Mouse (Mus musculus) myocyte (in vitro differentiated cells): ENCODE data around the gene Irak4. TPM values are rescaled to one million over a fixed set of nuclear protein-coding genes. Genes with fewer than 3 reads are reported as not detected.

Experiments
- H3K27me3 ChIP-seq: one replicate; pipeline ENCODE4 v1.6.1; 2011; ENCODE audit not compliant: control insufficient read depth, insufficient read depth, insufficient read length
- H3K36me3 ChIP-seq: one replicate; pipeline ENCODE4 v1.6.1; 2011; ENCODE audit not compliant: control insufficient read depth, insufficient read depth
- H3K4me2 ChIP-seq: one replicate; pipeline ENCODE4 v1.6.1; 2011; ENCODE audit warnings: low read depth, control low read depth
- H3K4me3 ChIP-seq: one replicate; pipeline ENCODE4 v1.5.1; 2011; ENCODE audit warnings: mild to moderate bottlenecking, control low read depth, moderate library complexity
- H3K79me2 ChIP-seq: one replicate; pipeline ENCODE4 v1.6.1; 2011; ENCODE audit not compliant: control insufficient read depth, insufficient read depth
- H3ac ChIP-seq: one replicate; pipeline ENCODE4 v1.6.1; 2011; ENCODE audit not compliant: control insufficient read depth, insufficient read length
- CEBPB ChIP-seq: IDR thresholded peaks from 2 replicates; pipeline ENCODE4 v1.6.1; 2011; ENCODE audit warnings: mild to moderate bottlenecking, moderate library complexity; ENCODE audit not compliant: poor library complexity, insufficient read depth, severe bottlenecking
- E2F4 ChIP-seq: IDR thresholded peaks from one replicate; pipeline ENCODE4 v1.6.1; 2011; ENCODE audit warnings: mild to moderate bottlenecking, control low read depth, moderate library complexity; ENCODE audit not compliant: insufficient read depth
- MAX ChIP-seq: IDR thresholded peaks from one replicate; pipeline ENCODE4 v1.6.1; 2011; ENCODE audit warnings: low read depth, mild to moderate bottlenecking, control low read depth
- MYOD1 ChIP-seq, 3 experiments: IDR thresholded peaks; one replicate each; pipeline ENCODE4 v1.6.1; 2011; ENCODE audit warnings: control low read depth in 2 of 3, low read depth in 2 of 3, mild to moderate bottlenecking in 2 of 3, moderate library complexity in 1 of 3; ENCODE audit not compliant: insufficient read length in 2 of 3, control insufficient read depth in 1 of 3
- MYOG ChIP-seq, 3 experiments: IDR thresholded peaks; one replicate each; pipeline ENCODE4 v1.6.1; 2011; ENCODE audit warnings: control low read depth in 2 of 3, low read depth in 2 of 3, mild to moderate bottlenecking in 2 of 3; ENCODE audit not compliant: insufficient read length in 2 of 3, control insufficient read depth in 1 of 3, insufficient read depth in 1 of 3
- POLR2A ChIP-seq: IDR thresholded peaks from one replicate; pipeline ENCODE4 v1.6.1; 2011; ENCODE audit warnings: low read depth, mild to moderate bottlenecking, control low read depth, moderate library complexity; ENCODE audit not compliant: insufficient read length
- POLR2AphosphoS2 ChIP-seq: IDR thresholded peaks from one replicate; pipeline ENCODE4 v1.6.1; 2011; ENCODE audit warnings: low read depth, control low read depth; ENCODE audit not compliant: insufficient read length
- REST ChIP-seq: IDR thresholded peaks from one replicate; pipeline ENCODE4 v1.6.1; 2011; ENCODE audit warnings: mild to moderate bottlenecking, control low read depth, moderate library complexity; ENCODE audit not compliant: insufficient read depth, insufficient read length
- SRF ChIP-seq: IDR thresholded peaks from one replicate; pipeline ENCODE4 v1.6.1; 2011; ENCODE audit warnings: low read depth; ENCODE audit not compliant: control insufficient read depth, insufficient read length
- TCF12 ChIP-seq: IDR thresholded peaks from one replicate; pipeline ENCODE4 v1.6.1; 2011; ENCODE audit warnings: mild to moderate bottlenecking, control low read depth; ENCODE audit not compliant: poor library complexity, insufficient read depth, severe bottlenecking
- TCF3 ChIP-seq: IDR thresholded peaks from one replicate; pipeline ENCODE4 v1.6.1; 2011; ENCODE audit warnings: low read depth, control low read depth; ENCODE audit not compliant: insufficient read length
- USF1 ChIP-seq: IDR thresholded peaks from one replicate; pipeline ENCODE4 v1.6.1; 2011; ENCODE audit warnings: low read depth, mild to moderate bottlenecking, control low read depth, moderate library complexity
- polyA plus RNA-seq: library from polyadenylated mRNA; unstranded; fragments of >200 nt; fragmentation: generic; extraction: Trizol; gene quantifications from one replicate; pipeline ENCODE4 v1.2.1, GENCODE M21; 2012; ENCODE audit warnings: missing spikeins

Gene Irak4
- polyA plus RNA-seq, result 7.0 TPM

DNA sequence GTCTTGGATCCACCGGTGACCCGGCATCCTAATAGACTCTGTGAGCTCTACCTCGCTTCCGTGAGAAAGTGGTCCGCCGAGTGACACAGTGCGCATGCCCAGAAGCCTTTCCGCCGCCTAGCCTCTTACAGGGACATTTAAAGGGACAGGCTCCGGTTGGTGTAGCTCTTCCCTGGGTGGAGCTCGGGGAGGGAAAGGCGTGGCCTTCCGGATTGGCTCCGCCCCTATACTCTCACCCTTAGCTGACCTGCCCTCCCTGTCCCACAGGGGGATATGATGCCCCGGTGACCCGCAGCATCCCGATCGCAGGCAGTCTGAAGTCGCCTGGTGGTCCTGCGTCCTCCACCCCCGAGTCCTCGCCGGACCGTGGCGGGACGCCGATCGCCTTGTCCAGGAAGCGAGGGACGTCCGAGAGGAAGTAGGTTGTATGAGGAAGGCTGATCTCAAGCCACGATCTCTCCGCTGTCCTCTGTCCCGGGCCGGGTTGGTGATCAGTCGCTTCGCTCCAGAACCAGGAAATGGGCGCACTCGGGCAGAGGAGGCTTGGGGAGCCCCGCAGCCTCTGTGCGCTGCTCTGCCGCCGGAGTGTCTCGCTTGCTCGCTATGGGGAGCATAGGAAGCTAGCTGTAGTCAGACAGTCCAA is at the start of gene Irak4, which contains the start of gene Pus7l:
TSS of gene Irak4 (plus strand) at position 235 of the 643 bp plus-strand sequence.
TSS of gene Pus7l (minus strand) at position 139 of the 643 bp plus-strand sequence.
- no peaks in the 10 kb centered on the region for H3K36me3 ChIP-seq
- no peaks in the 10 kb centered on the region for H3K79me2 ChIP-seq
- H3K27me3 ChIP-seq, result no peaks in the 10 kb centered on the region
- no peak for TF ChIP-seq E2F4
- TF ChIP-seq CEBPB, result no peak
- no peak for TF ChIP-seq TCF3
- no peak for TF ChIP-seq SRF
- TF ChIP-seq USF1, result no peak
- no peak for TF ChIP-seq TCF12
- peak; percentile 66 for TF ChIP-seq POLR2AphosphoS2
- TF ChIP-seq REST, result no peak
- TF ChIP-seq MAX, result no peak
- no peak for TF ChIP-seq MYOD1 (IDR thresholded peaks at IDR 0.05; ENCODE audit: control insufficient read depth in 1 of 3, insufficient read length in 2 of 3, low read depth in 2 of 3)
- no peak for TF ChIP-seq MYOG (IDR thresholded peaks at IDR 0.05; ENCODE audit: control insufficient read depth in 1 of 3, insufficient read depth in 1 of 3, insufficient read length in 2 of 3, low read depth in 2 of 3)
- TF ChIP-seq POLR2A, result peak; percentile 84
- peak within 1 kb of the TSS; percentile 22 for H3ac ChIP-seq
- peak within 1 kb of the TSS; percentile 73 for H3K4me3 ChIP-seq
- peak within 1 kb of the TSS; percentile 84 for H3K4me2 ChIP-seq

DNA sequence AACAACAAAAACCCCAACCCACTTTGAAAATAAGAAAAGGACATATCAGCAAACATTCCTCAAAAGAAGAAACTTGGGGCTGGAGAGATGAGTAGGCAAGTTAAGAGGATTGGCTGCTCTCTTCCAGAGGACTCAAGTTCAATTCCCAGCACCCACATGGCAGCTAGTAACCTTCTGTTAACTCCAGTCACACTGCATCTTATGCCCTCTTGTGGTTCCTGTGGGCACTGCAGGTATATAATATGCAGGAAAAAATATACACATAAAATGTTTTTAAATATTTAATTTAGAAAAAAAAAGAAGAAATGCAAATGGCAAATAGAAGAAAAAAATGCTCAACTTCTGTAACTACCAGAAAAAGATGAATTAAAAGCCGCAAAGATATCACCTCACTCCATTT is 49.0 kb upstream of the Irak4 start:
- Histone ChIP-seq H3K4me3 (no peak overlapping the region), H3ac (no peak overlapping the region), H3K4me2 (no peak overlapping the region), H3K79me2 (no peaks in the 10 kb centered on the region), H3K36me3 (no peaks in the 10 kb centered on the region), H3K27me3 (peaks cover 7% of the 10 kb centered on the region)
- TF ChIP-seq SRF (no peak), REST (no peak), USF1 (no peak), POLR2A (no peak)

DNA sequence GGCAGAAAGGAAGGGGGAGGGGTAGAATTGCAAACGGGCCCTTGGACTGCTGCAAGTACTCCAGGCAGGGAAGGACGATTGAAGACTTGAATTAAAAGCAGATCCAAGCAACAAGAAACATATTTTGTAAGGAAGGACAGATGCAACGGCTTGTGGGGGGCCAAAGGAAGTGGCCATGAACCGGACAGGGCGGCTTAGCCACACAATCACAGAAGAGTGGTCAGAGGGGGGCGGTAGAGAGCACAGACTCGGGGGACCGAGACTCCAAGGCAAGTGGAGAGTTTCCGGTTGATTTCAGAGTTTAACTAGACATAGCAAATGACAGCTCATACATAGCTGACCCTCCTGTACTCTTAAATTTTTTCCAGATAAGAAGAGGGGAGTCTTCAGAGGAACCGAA is 47.5 kb upstream of the Irak4 start:
- Histone ChIP-seq H3K27me3 (peaks cover 7% of the 10 kb centered on the region), H3K4me3 (no peak overlapping the region), H3K79me2 (no peaks in the 10 kb centered on the region), H3K36me3 (no peaks in the 10 kb centered on the region), H3ac (no peak overlapping the region), H3K4me2 (no peak overlapping the region)
- TF ChIP-seq MYOD1 (IDR thresholded peaks at IDR 0.05; ENCODE audit: control insufficient read depth in 1 of 3, insufficient read length in 2 of 3, low read depth in 2 of 3), result no peak
- TF ChIP-seq CEBPB, result no peak
- TF ChIP-seq MAX, result no peak
- TF ChIP-seq TCF3, result no peak
- no peak for TF ChIP-seq TCF12
- no peak for TF ChIP-seq USF1
- no peak for TF ChIP-seq REST
- no peak for TF ChIP-seq POLR2A
- no peak for TF ChIP-seq E2F4
- no peak for TF ChIP-seq MYOG (IDR thresholded peaks at IDR 0.05; ENCODE audit: control insufficient read depth in 1 of 3, insufficient read depth in 1 of 3, insufficient read length in 2 of 3, low read depth in 2 of 3)
- TF ChIP-seq SRF, result no peak
- no peak for TF ChIP-seq POLR2AphosphoS2

DNA sequence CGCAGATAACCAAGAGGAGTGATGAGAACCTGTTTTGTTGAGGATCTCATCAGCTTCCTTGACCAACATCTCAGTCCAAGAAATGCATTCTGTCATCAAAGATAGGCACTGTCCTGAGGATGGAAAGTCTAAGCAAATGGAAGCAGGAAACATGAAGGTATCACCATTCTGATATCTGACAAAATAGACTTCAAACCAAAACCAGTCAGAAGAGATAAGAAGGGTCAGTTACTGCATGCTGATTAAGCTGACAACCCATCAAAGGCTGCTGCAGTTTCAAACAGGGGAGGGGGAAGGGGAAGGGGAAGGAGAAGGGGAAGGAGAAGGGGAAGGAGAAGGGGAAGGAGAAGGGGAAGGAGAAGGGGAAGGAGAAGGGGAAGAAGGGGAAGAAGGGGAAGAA is 44.2 kb upstream of the Irak4 start:
- no peaks in the 10 kb centered on the region for H3K36me3 ChIP-seq
- TF ChIP-seq MYOD1 (IDR thresholded peaks at IDR 0.05; ENCODE audit: control insufficient read depth in 1 of 3, insufficient read length in 2 of 3, low read depth in 2 of 3), result no peak
- TF ChIP-seq REST, result no peak
- TF ChIP-seq POLR2A, result no peak
- TF ChIP-seq SRF, result no peak
- TF ChIP-seq USF1, result no peak
- no peak for TF ChIP-seq POLR2AphosphoS2
- TF ChIP-seq TCF12, result no peak
- TF ChIP-seq MAX, result no peak
- TF ChIP-seq TCF3, result no peak
- TF ChIP-seq CEBPB, result no peak
- no peak for TF ChIP-seq E2F4
- TF ChIP-seq MYOG (IDR thresholded peaks at IDR 0.05; ENCODE audit: control insufficient read depth in 1 of 3, insufficient read depth in 1 of 3, insufficient read length in 2 of 3, low read depth in 2 of 3), result no peak
- H3ac ChIP-seq, result no peak overlapping the region
- no peak overlapping the region for H3K4me3 ChIP-seq
- H3K4me2 ChIP-seq, result no peak overlapping the region
- no peaks in the 10 kb centered on the region for H3K79me2 ChIP-seq
- peaks cover 4% of the 10 kb centered on the region for H3K27me3 ChIP-seq

DNA sequence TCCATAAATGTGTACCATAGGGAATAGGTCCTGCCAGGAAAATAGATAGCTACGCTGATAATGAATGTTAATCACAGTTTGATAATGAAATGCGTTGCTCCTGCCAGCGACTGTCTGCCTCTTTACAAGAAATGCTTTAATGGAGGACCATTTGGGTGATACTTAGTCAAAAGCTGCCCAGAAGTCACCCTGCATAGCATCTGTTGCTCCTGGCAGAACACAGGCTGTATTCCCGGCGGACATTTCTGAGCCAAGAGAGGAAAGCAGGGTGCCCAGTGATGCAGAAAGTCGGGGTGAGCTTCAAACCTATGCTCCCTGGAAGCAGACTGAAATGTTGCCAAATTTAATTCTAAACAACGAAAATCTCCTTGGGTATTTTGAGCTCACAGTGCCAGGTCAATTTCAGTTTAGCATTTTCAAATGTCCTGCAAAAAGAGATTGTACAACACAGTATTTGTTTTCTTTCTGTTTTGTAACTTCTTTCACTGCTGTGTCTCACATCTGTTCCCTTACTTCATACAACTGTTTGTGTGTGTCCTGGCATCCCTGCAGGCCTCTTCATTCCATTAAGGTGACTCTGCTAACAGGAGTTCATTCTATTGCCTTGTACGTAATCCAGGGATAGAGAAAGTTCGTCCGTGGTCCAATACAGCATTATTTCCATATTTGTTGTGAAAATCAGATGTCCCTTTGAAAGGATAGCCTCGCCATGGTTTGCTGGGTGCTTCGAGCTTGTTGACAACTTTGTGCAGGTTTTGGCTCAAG is 39.8 kb upstream of the Irak4 start:
- Histone ChIP-seq H3K36me3 (no peaks in the 10 kb centered on the region), H3ac (no peak overlapping the region), H3K4me3 (no peak overlapping the region), H3K79me2 (no peaks in the 10 kb centered on the region), H3K27me3 (peaks cover 4% of the 10 kb centered on the region), H3K4me2 (peak overlapping the region; percentile 47)
- TF ChIP-seq USF1 (no peak), MAX (no peak), MYOD1 (IDR thresholded peaks at IDR 0.05; ENCODE audit: control insufficient read depth in 1 of 3, insufficient read length in 2 of 3, low read depth in 2 of 3) (no peak), MYOG (IDR thresholded peaks at IDR 0.05; ENCODE audit: control insufficient read depth in 1 of 3, insufficient read depth in 1 of 3, insufficient read length in 2 of 3, low read depth in 2 of 3) (no peak), REST (no peak), TCF12 (no peak), POLR2AphosphoS2 (no peak), POLR2A (no peak), SRF (no peak), CEBPB (no peak), E2F4 (no peak), TCF3 (no peak)
